ENCODE assay signal across 8 mouse cellular contexts in genomic region chr6:41605061-41605793, GRCm38 (mm10). TPM values are rescaled to one million over a fixed set of nuclear protein-coding genes. Genes with fewer than 3 reads are reported as not detected.
A peak's percentile ranks its signal among the peaks of the same experiment; 100 is the strongest.
DNase-seq lines count a peak whose midpoint lies in the region; ATAC-seq and TF ChIP-seq lines count a peak whose summit lies in the region.

Gene Ephb6, plus strand, starts transcription at chr6:41605482.

- H3K9ac ChIP-seq in embryonic facial prominence, embryonic 14.5 days (ENCODE audit: low read depth, low read length): peak within 1 kb of the TSS; percentile 82
- peak within 1 kb of the TSS; percentile 84 for H3K9ac ChIP-seq in heart, embryonic 12.5 days
- peak within 1 kb of the TSS; percentile 92 for H3K9ac ChIP-seq in kidney, embryonic 16.5 days (replicated peaks; ENCODE audit: low read length)
- H3K9ac ChIP-seq in liver, embryonic 15.5 days: 0 out of 2 replicates have a peak within 1 kb of the TSS, but pooled peaks have one; percentile 27
- peak within 1 kb of the TSS; percentile 67 for H3K9ac ChIP-seq in neural tube, embryonic 11.5 days (ENCODE audit: low read length)
- peak within 1 kb of the TSS; percentile 69 for H3K9ac ChIP-seq in stomach, postnatal 0 days (ENCODE audit: low read length)

- H3K9me3 ChIP-seq in embryonic facial prominence, embryonic 14.5 days (ENCODE audit: control insufficient read depth, low read length): no peaks in the 10 kb centered on the region
- H3K9me3 ChIP-seq in heart, embryonic 12.5 days (replicated peaks): no peaks in the 10 kb centered on the region
- no peaks in the 10 kb centered on the region for H3K9me3 ChIP-seq in kidney, embryonic 16.5 days (ENCODE audit: low read length)
- no peaks in the 10 kb centered on the region for H3K9me3 ChIP-seq in liver, embryonic 15.5 days (replicated peaks)
- no peaks in the 10 kb centered on the region for H3K9me3 ChIP-seq in neural tube, embryonic 11.5 days (ENCODE audit: control insufficient read depth, low read length)
- H3K9me3 ChIP-seq in stomach, postnatal 0 days (ENCODE audit: control insufficient read depth, low read length): no peaks in the 10 kb centered on the region

- no peaks in the 10 kb centered on the region for H3K27me3 ChIP-seq in embryonic facial prominence, embryonic 14.5 days (replicated peaks; ENCODE audit: control insufficient read depth, insufficient read depth, low read length)
- peaks cover 21% of the 10 kb centered on the region for H3K27me3 ChIP-seq in heart, embryonic 12.5 days (replicated peaks)
- H3K27me3 ChIP-seq in kidney, embryonic 16.5 days (ENCODE audit: insufficient read depth, low read length): no peaks in the 10 kb centered on the region
- H3K27me3 ChIP-seq in liver, embryonic 15.5 days: peaks cover 25% of the 10 kb centered on the region
- H3K27me3 ChIP-seq in neural tube, embryonic 11.5 days (ENCODE audit: control insufficient read depth, insufficient read depth, low read length): no peaks in the 10 kb centered on the region
- no peaks in the 10 kb centered on the region for H3K27me3 ChIP-seq in stomach, postnatal 0 days (ENCODE audit: control insufficient read depth, insufficient read depth, low read length)

- peak within 1 kb of the TSS; percentile 90 for H3K27ac ChIP-seq in embryonic facial prominence, embryonic 14.5 days (replicated peaks; ENCODE audit: low read depth, low read length)
- peak within 1 kb of the TSS; percentile 44; the same call in 1 of the 2 replicates for H3K27ac ChIP-seq in heart, embryonic 12.5 days (ENCODE audit: poor library complexity, severe bottlenecking)
- peak within 1 kb of the TSS; percentile 91 for H3K27ac ChIP-seq in kidney, embryonic 16.5 days (ENCODE audit: low read length)
- no peak within 1 kb of the TSS for H3K27ac ChIP-seq in liver, embryonic 15.5 days (replicated peaks)
- H3K27ac ChIP-seq in neural tube, embryonic 11.5 days (ENCODE audit: low read depth, low read length): peak within 1 kb of the TSS; percentile 63
- peak within 1 kb of the TSS; percentile 85 for H3K27ac ChIP-seq in stomach, postnatal 0 days (replicated peaks)

- TF ChIP-seq CTCF in stomach, postnatal 0 days (IDR thresholded peaks at IDR 0.05; ENCODE audit: low read depth): peak; percentile 28

- DNase-seq in urinary bladder, adult 18-20 months (ENCODE audit: low spot score in 2 of 2): peak; percentile 71 to 75
- DNase-seq in urinary bladder, postnatal 10 days (ENCODE audit: low spot score): no peak
- peak; percentile 93 for DNase-seq in embryonic facial prominence, embryonic 14.5 days (ENCODE audit: low spot score)
- peak; percentile 89 for DNase-seq in neural tube, embryonic 11.5 days (ENCODE audit: low spot score)
- DNase-seq in stomach, postnatal 0 days (ENCODE audit: low spot score): peak; percentile 83

- no peak for TF ChIP-seq EP300 in stomach, postnatal 0 days (optimal IDR thresholded peaks at IDR 0.05)

- H3K4me3 ChIP-seq in embryonic facial prominence, embryonic 14.5 days (ENCODE audit: low read depth, low read length): peak within 1 kb of the TSS; percentile 74
- H3K4me3 ChIP-seq in heart, embryonic 12.5 days: peak within 1 kb of the TSS; percentile 76
- H3K4me3 ChIP-seq in kidney, embryonic 16.5 days (ENCODE audit: low read length): peak within 1 kb of the TSS; percentile 80
- peak within 1 kb of the TSS; percentile 61 for H3K4me3 ChIP-seq in liver, embryonic 15.5 days (replicated peaks)
- H3K4me3 ChIP-seq in neural tube, embryonic 11.5 days (ENCODE audit: low read depth, low read length): peak within 1 kb of the TSS; percentile 55
- peak within 1 kb of the TSS; percentile 67 for H3K4me3 ChIP-seq in stomach, postnatal 0 days (ENCODE audit: low read depth, low read length)

- H3K36me3 ChIP-seq in embryonic facial prominence, embryonic 14.5 days (ENCODE audit: control insufficient read depth, insufficient read depth, low read length): no peaks in the 10 kb centered on the region
- H3K36me3 ChIP-seq in heart, embryonic 12.5 days: no peaks in the 10 kb centered on the region
- no peaks in the 10 kb centered on the region for H3K36me3 ChIP-seq in kidney, embryonic 16.5 days (ENCODE audit: insufficient read depth, low read length)
- no peaks in the 10 kb centered on the region for H3K36me3 ChIP-seq in liver, embryonic 15.5 days (replicated peaks)
- H3K36me3 ChIP-seq in neural tube, embryonic 11.5 days (ENCODE audit: control insufficient read depth, insufficient read depth, low read length): no peaks in the 10 kb centered on the region
- H3K36me3 ChIP-seq in stomach, postnatal 0 days (ENCODE audit: control insufficient read depth, insufficient read depth, low read length): no peaks in the 10 kb centered on the region

- peaks cover 5% of the 10 kb centered on the region for H3K4me1 ChIP-seq in embryonic facial prominence, embryonic 14.5 days (ENCODE audit: control insufficient read depth, insufficient read depth, low read length)
- H3K4me1 ChIP-seq in heart, embryonic 12.5 days (replicated peaks): peaks cover 7% of the 10 kb centered on the region
- peaks cover 6% of the 10 kb centered on the region; the same call in 1 of the 2 replicates for H3K4me1 ChIP-seq in kidney, embryonic 16.5 days (ENCODE audit: insufficient read depth, low read length)
- peaks cover 9% of the 10 kb centered on the region; the same call in 1 of the 2 replicates for H3K4me1 ChIP-seq in liver, embryonic 15.5 days (replicated peaks)
- 0 out of 2 replicates have a peak, but pooled peaks cover 5% of the 10 kb centered on the region for H3K4me1 ChIP-seq in neural tube, embryonic 11.5 days (ENCODE audit: control insufficient read depth, insufficient read depth, low read length)
- H3K4me1 ChIP-seq in stomach, postnatal 0 days (replicated peaks; ENCODE audit: control insufficient read depth, insufficient read depth): no peaks in the 10 kb centered on the region

- whole genome bisulfite sequencing in embryonic facial prominence, embryonic 14.5 days: under 1% methylated on average over 30 of the region's 68 CpGs
- WGBS in heart, embryonic 12.5 days: under 1% methylated on average over 68 of the region's 68 CpGs
- WGBS in kidney, embryonic 16.5 days: under 1% methylated on average over 63 of the region's 68 CpGs
- under 1% methylated on average over 66 of the region's 68 CpGs for WGBS in liver, embryonic 15.5 days (ENCODE audit: insufficient replicate concordance)
- WGBS in neural tube, embryonic 11.5 days: under 1% methylated on average over 61 of the region's 68 CpGs
- under 1% methylated on average over 63 of the region's 68 CpGs for WGBS in stomach, postnatal 0 days

- peak; percentile 97 for ATAC-seq in embryonic facial prominence, embryonic 14.5 days (ENCODE audit: low read depth)
- ATAC-seq in heart, embryonic 12.5 days (ENCODE audit: insufficient number of reproducible peaks, low FRiP score): peak; percentile 92
- ATAC-seq in kidney, embryonic 16.5 days (ENCODE audit: low FRiP score, low TSS enrichment): peak; percentile 98
- peak; percentile 88 for ATAC-seq in liver, embryonic 15.5 days (ENCODE audit: insufficient read depth)
- ATAC-seq in neural tube, embryonic 11.5 days (ENCODE audit: insufficient read depth, low FRiP score, low TSS enrichment): peak; percentile 95
- peak; percentile 97 for ATAC-seq in stomach, postnatal 0 days (ENCODE audit: low FRiP score, low TSS enrichment)

- H3K4me2 ChIP-seq in embryonic facial prominence, embryonic 14.5 days (ENCODE audit: low read depth, low read length): peak within 1 kb of the TSS; percentile 97
- peak within 1 kb of the TSS; percentile 97 for H3K4me2 ChIP-seq in heart, embryonic 12.5 days
- peak within 1 kb of the TSS; percentile 95 for H3K4me2 ChIP-seq in kidney, embryonic 16.5 days (replicated peaks; ENCODE audit: low read depth, low read length)
- H3K4me2 ChIP-seq in liver, embryonic 15.5 days: peak within 1 kb of the TSS; percentile 80
- peak within 1 kb of the TSS; percentile 91 for H3K4me2 ChIP-seq in neural tube, embryonic 11.5 days (ENCODE audit: low read depth)
- peak within 1 kb of the TSS; percentile 93 for H3K4me2 ChIP-seq in stomach, postnatal 0 days (replicated peaks; ENCODE audit: low read depth)

RNA-seq across cellular contexts. Expression of gene Ephb6, which starts in this region (rescaled TPM):
- 13.8 and 15.4 TPM in 2 replicates for polyA plus RNA-seq in embryonic facial prominence, embryonic 14.5 days (2014; fragmentation: Nextera tagmentation; extraction: Ambion mirVana)
- polyA plus RNA-seq in heart, embryonic 12.5 days (2016; fragmentation: Nextera tagmentation; extraction: Ambion mirVana): 4.7 and 5.0 TPM in 2 replicates
- 16.2 and 17.6 TPM in 2 replicates for polyA plus RNA-seq in kidney, embryonic 16.5 days (2015; fragmentation: Nextera tagmentation; extraction: Ambion mirVana)
- 0.48 and 0.59 TPM in 2 replicates for polyA plus RNA-seq in liver, embryonic 15.5 days (2015; fragmentation: Nextera tagmentation; extraction: Ambion mirVana)
- polyA plus RNA-seq in neural tube, embryonic 11.5 days (2014; fragmentation: Nextera tagmentation; extraction: Ambion mirVana): 10.4 and 10.8 TPM in 2 replicates
- polyA plus RNA-seq in stomach, postnatal 0 days (2015; fragmentation: Nextera tagmentation; extraction: Ambion mirVana): 23.5 and 24.3 TPM in 2 replicates

Comparison
In these comparisons a context has a peak if more than half of its experiments do, and no peak if none do; other contexts are left out.
1. Peak in ATAC-seq, H3K4me3 ChIP-seq, H3K9ac ChIP-seq and H3K4me2 ChIP-seq in liver, embryonic 15.5 days; RNA of the gene not detected or under 1 TPM.
2. H3K9ac ChIP-seq: peak in every context shown above with its lines; median percentile 92 in kidney, embryonic 16.5 days; 84 in heart, embryonic 12.5 days; 82 in embryonic facial prominence, embryonic 14.5 days; 69 in stomach, postnatal 0 days; 67 in neural tube, embryonic 11.5 days; 27 in liver, embryonic 15.5 days.